Mouse (Mus musculus) ovary, adult 2 months (tissue): ENCODE measurements around the gene Sav1. TPM values are rescaled to one million over a fixed set of nuclear protein-coding genes. Genes with fewer than 3 reads are reported as not detected.

Experiments used
- polyA plus RNA-seq: library from polyadenylated mRNA; depleted of rRNA; stranded (reverse); fragments of >200 nt; gene quantifications from 2 replicates; pipeline ENCODE4 v1.2.3, GENCODE M21; 2012; rRNA removed

Sav1 gene
- polyA plus RNA-seq: 14.7 and 16.0 TPM in 2 replicates

DNA sequence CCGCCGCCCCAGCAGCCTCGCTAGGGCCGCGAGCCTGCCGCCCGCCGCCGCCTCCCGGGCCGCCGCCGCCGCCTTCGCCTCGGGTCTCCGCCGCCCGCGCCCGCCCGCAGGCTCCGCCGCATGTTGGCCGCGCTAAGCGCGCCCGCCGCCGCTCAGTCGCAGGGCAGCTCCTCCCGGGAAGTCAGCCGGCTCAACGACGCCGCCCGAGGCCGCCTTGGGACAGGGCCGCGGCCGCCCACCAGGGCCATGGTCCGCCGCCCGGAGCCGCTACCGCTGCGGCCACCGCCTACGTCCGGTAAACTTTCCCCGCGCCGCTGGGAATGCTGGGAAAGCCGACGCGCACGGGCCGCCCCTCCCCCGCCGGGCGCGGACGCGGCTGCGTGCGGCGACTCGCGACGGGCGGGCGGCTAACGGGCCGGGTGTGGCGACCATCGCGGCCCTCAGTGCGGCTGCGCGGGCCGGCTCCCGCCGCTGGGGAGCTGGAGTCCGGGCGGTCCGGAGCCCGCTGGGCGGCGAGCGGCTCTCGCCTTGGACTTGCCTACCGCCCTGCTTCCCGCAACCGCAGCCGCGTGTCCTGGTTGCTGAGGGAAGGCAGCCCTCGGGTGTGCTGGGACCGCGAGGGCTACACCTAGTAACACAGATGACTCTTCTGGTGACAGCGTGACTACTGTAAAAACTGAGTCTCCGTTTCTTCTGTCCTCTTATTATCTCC lies at the start of gene Sav1:
Sav1 (minus strand) TSS at position 217 of the 712 bp plus-strand sequence.

Other genes starting within 250 kb of the Sav1 start
- 10.3 and 11.3 TPM in 2 replicates for gene Cdkl1, start 195.7 kb downstream of the Sav1 start, polyA plus RNA-seq
- gene Atl1, start 94.4 kb downstream of the Sav1 start, polyA plus RNA-seq: 1.7 and 2.4 TPM in 2 replicates
- gene Map4k5, start 93.8 kb downstream of the Sav1 start, polyA plus RNA-seq: 22.5 and 38.1 TPM in 2 replicates
- 9.0 and 12.4 TPM in 2 replicates for gene Nin, start 126.7 kb upstream of the Sav1 start, polyA plus RNA-seq
- gene Abhd12b, start 167.1 kb upstream of the Sav1 start, polyA plus RNA-seq: not detected in 2 replicates
- 18.9 and 21.8 TPM in 2 replicates for gene Pygl, start 244.5 kb upstream of the Sav1 start, polyA plus RNA-seq